Mouse (Mus musculus) megakaryocyte, adult 5-6 weeks (primary cell): ENCODE data around the gene Krt28. TPM values are rescaled to one million over a fixed set of nuclear protein-coding genes. Genes with fewer than 3 reads are reported as not detected.

Experiments
- ATAC-seq: 2 replicates; pipeline ENCODE4 v1.8.0; 2016; ENCODE audit warnings: mild to moderate bottlenecking, inconsistent platforms; ENCODE audit not compliant: poor library complexity, severe bottlenecking
- total RNA-seq, 2 experiments: library from RNA; stranded (forward) in 1 of 2; stranded (reverse) in 1 of 2; fragments of 153-499, 151-499 nt in 1 of 2; fragments of 221-1000, 200-1000 nt in 1 of 2; gene quantifications; 2 replicates each; pipeline versions ENCODE4 v1.2.3 to v1.2.4; 2015 to 2017

Krt28 gene
- total RNA-seq (2015) (not detected in 2 replicates), total RNA-seq (2017) (not detected in 2 replicates)

DNA sequence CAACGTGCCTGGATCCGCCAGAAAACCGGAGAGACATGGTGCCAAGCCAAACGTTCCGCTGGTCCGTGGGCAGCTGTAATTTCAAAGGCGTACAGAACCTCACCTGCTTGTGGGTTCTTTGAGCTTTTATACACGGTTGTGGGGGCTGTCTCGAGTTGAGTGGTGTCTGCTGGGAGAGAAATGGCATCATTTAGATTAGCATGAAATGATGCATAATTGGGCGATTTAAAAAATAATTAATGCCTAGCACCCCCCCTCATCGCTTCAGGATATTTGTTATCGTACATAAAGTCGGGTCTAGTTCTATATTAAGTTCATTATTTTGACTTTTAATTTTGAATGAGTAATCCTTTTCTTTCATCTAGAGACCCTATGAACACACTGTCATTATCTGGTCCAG is at the start of gene Krt28:
Gene Krt28, minus strand, starts transcription at position 101 of the 400 bp plus-strand sequence.
- no peak for ATAC-seq

DNA sequence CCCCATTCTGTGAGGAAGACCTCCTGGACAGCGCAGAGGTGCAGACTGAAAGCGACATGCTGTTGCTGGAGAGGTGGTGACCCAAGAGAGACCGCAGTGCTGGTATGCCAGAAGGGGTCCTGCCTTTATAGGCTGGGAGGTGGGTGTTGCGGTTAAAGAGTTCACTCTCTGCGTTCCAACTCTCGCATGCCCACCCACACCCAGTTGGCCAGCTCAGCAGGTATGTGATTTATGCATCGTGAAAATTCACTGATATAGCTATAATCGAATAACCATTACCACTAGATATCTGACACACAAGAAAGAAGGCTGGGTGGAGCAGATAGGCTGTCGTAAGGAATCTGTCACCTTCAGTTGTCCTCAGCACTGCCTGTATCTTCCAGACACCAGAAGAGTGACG is 47.5 kb upstream of the Krt28 start, which contains the start of gene Krt12:
Gene Krt12, minus strand, starts transcription at position 101 of the 400 bp plus-strand sequence.
- no peak for ATAC-seq

DNA sequence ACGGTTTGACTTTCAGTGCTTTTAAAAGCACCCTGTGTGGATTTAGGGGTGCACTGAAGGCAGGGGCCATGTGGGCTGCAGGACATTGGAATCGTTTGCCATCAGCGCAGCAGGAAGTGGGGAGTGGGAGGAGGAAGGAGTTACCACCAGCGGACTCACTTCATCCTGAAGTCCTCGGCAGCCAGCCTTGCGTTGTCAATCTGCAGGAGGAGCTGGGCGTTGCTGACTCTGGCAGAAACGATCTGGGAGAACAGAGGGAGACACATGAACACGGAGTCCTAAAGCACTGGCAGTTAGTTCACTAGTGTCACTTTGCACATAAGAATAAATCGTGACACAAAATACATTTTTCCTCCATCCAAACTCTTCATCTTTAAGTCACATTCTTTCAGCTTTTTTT is 45.9 kb upstream of the Krt28 start:
- no peak for ATAC-seq

DNA sequence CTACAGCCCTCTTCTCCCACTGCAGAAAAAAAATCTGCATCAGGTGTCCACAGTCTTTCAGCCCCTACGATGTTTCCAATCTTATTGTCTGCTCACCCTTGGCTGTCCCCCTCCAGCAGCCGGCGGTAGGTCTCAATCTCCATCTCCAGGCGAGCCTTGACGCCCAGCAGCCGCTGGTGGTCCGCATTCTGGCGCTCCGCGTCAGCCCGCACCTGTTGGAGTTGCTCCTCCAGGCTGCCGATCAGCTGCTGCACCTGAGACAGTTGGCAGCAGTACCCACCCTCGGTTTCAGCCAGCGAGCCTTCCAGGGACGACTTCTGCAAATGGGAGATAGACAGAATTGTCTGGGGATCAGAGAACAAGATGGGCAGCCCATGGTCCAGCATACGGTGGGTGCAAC is 43.1 kb upstream of the Krt28 start:
- no peak for ATAC-seq

DNA sequence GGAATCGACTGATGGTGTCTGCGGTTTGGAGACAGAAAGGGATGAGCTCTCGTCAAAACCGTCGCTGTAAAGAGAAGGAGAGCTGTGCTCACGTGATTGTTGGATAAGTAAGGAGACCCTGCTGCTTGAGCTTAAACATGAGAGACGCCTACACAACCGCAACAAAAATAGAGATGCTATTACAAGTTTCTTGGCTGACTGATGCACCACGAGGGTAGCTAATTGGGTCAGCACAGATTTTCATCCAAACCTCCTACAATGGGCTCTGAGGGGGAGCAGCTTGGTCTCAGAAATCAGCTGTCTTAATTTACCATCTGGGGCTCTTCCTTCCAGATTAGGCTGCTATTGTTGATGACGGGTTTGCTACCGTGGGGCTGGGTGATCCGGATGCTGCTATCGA is 42.2 kb upstream of the Krt28 start:
- ATAC-seq = no peak

DNA sequence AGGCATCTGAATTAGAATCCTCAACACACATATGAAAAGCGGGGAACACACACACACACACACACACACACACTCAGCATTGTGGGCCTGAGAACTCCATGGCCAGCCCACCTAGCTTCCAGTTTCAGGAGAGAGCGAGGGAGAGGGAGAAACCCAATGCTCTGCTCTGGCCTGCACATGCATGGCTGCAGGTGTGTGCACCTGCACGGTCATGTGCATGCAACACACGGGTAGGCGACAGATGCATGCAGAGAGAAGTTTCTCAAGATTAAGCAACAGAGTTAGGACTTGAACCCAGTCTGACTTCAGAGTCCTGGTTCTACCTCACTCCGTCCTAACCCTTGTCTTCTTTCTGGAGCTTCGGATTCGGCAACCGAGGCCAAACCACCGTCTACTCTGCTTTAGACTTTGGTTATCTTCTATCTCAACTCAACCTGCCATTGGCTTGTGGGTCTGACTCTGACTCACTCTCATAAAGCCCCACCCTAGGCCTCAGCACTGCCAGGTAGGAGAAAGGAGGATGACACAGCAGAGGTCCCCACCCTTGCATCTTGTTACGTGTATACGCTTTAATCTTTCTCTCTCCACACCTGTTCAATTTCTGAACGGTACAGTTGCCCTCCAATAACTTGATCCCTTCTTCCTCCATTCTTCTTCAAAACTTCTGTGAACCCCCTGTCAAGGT is 39.9 kb upstream of the Krt28 start:
- ATAC-seq = no peak

DNA sequence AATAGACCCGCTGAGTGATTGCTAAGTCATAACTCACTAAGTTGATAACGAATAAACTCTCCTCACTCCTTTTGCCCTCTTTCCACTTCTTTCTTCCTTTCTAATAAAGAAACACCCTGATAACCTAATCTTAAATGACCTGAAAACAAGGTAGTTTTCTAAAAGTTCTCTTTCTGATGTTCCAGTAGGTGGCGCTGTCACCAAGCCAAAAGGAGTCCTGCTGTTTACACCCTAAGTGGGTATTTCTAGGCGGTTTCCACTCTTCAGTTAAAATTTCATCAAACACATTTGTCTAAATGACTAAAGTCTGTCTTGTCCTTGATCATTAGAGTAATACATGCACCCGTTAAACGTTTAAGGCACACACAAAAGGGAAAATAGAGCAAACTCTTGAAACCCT is 38.5 kb upstream of the Krt28 start:
- no peak for ATAC-seq

DNA sequence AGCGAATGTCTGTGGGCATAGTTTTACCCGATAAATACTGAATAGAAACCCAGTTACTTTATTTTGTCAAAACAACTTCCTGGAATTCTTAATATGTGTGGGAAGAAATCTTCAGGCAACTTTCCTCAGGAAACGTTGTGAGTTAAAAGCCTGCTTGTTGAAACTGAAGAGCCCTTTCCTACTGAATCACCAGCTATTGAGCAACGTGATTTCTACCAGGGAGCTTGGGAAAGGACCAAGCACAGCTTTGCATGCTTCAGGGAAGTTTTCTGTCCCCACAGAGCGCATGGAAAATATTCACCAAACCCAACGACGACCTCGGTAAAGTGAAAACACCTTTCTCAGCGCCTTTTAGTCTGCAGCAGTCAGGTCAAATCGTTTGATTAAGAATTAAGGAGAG is 31.5 kb upstream of the Krt28 start:
- ATAC-seq = no peak

DNA sequence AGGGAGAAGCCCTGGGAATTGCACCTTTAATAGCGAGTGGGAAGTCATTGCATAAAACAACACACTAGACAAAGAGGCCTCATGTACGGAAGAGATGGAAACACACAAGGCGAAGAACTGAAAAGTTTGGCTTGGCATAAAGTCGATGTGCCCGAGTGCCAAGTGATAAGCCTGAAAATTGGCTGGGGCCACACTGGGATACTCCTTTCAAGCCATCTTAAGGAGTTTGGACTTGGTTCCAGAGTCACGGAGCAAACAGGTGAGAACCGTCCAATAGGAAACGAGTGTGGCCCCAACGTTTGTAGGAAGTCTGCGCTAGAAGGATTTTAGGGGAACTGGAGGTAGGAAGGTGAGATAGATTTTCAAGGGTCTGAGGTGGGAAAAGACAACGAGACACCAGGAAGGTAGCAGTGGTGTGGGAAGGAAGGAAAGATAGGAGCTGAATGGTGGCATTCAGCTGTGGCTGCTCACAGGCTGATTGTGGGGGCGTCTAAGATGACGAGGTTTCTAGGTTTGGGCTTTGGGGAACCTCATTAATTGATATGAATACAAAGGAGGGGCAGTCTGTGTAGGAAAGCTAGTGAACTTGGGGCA is 25.4 kb upstream of the Krt28 start:
- no peak for ATAC-seq

DNA sequence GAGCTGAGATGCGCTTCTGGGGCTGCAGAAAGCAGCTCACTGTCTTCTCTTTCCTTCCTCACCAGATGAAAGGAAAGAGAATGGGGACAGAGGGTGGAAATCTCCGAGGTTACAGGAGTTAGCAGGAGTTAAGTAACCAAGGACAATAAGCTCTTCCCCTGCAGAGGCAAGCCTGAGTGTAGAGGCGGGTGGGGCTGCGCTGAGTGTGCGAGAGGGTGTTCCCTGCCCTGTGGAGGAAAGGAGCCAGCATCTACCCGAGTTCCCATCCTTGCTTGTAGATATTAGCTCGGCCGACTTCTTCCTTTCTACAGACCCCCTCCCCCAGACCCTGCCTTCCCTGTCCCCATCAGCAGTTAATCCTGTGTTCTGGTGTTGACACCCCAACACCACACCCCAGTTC is 24.1 kb upstream of the Krt28 start:
- ATAC-seq = no peak

DNA sequence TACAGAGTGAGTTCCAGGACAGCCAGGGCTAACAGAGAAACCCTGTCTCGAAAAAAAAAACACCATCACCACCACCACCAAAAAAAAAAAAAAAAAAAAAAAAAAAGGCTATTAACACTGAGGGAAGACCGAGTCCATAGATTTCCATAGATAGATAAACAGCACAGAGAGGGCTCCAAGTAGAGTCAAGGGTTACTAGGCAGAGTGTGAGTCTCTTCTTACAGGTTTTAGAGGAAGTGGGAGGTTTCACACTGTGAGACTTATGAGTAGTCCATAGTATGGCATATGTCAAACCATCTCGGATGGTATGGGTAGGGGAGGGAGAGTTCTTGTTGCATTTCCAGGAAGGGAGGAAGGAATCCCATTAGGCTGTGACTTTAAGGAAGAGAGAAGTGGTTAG is 23.4 kb upstream of the Krt28 start:
- ATAC-seq = no peak

DNA sequence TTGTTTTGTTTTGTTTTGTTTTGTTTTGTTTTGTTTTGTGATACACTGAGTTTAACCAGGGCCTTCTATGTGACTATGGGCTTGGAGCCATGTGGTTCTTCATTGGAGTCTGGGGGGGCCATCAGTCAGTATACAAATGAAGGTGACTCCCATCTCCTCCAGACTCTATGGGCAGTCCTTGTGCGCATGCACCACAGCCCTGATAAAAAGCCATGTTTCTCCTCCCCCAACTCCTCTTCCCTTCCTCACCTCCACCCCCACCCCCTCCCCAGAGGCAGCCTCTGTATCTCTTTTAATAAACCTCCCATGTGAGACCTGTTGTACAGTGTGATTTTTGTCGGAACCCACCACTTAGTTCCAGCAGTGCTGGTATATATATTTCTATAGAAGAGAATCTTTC is 22.0 kb upstream of the Krt28 start:
- ATAC-seq = no peak

DNA sequence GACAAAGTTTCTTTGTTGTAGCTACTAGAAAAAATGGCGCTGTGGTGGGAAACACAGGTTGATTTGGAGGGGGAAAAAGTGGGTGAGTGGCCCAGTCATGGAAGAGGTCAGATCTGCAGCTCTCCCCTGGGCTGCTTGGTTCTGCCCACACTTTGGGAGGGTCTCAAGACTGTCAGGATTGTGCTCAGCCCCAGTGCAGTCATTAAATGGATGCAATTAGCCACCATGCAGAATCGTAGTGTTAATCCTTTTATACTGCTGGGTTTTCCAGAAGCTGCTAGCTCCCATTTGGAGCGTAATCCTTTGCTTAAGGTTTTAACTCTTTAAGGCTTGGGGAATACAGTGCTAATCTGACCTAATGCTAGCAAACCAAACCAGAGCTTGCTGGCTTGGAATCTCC is 21.3 kb upstream of the Krt28 start:
- no peak for ATAC-seq

DNA sequence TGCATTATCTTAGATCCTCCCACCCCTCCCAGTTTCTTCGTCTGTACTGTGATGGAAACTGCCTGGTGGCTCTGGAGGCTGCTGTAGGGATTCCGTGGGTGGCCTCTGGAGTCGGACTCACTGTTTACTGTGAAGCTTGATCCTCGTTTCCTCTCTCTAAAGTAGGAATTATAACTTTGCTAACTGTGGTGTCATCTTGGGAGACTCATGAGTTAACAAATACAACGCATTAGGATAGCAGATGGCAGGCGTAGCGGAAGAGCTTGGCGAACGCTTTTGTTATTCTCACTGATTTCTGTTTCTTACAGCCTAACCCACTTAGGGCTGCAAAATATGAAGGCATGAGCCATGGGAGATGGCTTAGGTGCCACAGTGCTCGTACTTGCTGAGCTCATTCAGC is 17.8 kb upstream of the Krt28 start:
- no peak for ATAC-seq

DNA sequence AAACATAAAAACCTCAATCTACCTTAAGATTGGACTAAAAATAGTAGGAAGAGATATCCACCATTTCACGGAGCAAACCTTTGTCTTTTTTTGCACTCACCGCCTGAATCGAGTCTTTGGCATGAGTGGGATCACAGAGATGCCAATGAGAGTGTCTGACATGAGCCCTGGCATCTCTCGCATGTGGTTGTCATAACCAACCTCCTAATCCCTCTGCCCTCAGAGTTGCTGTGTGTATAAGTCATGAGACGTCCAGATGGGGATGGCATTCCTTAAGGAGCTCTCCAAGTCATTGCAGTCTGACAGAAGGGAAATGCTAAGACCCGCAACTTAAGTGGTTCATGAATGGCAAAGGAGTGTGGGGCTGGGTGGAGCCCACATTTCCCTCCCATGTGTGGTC is 16.7 kb upstream of the Krt28 start:
- no peak for ATAC-seq

DNA sequence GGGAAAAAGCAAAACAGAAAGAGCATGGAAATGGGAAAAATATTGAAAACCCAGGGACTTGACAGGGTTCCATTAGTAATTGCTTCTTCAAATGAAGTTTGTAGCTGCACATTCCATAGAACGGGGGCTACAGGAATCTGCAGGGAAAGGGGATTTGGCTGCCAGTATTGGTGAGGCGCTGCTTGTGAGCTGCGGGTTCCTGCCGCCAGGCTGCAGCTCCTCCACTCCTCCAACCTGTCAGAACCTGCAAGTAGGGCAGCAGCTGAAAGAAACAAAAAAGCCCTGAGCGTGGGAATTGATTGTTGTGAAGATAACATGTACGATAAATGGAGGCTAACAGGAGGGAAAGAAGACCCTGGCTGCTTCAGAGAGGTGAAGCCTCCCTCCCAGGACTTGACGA is 16.2 kb upstream of the Krt28 start:
- no peak for ATAC-seq

DNA sequence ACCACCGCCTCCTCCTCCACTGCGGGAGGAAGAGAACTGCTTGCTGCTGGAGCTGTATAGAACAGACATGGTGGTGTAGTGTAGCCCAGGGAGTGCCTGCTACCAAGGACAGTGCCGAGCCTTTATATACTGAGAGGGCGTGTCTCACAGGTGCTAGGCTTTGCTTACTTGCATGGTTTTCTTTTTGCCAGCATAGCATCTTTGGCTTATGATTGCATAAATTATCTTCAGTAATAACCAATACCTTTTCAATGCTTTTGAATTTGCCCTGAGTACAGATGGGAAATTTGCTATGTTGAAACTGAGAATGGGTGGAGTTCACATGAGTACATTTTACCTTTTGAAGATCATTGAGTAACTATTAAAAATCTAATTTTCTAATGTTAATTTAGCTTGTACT is 14.6 kb upstream of the Krt28 start, which contains the start of gene Krt10:
Gene Krt10, minus strand, starts transcription at position 101 of the 400 bp plus-strand sequence.
- ATAC-seq = no peak

DNA sequence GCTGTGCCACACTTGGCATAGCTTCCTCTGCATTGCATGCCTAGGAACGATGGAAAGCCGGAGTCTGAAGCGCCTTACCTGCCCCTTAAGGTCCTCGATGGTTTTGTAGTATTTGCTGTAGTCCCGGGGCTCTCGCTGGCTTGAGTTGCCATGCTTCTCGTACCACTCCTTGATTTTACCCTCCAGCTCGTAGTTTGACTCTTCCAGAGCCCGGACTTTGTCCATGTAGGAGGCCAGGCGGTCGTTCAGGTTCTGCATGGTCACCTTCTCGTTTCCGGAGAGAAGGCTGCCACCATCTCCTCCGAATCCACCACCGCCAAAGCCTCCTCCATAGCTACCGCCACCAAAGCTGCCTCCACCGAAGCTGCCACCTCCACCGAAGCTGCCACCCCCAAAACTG is 14.0 kb upstream of the Krt28 start:
- no peak for ATAC-seq

DNA sequence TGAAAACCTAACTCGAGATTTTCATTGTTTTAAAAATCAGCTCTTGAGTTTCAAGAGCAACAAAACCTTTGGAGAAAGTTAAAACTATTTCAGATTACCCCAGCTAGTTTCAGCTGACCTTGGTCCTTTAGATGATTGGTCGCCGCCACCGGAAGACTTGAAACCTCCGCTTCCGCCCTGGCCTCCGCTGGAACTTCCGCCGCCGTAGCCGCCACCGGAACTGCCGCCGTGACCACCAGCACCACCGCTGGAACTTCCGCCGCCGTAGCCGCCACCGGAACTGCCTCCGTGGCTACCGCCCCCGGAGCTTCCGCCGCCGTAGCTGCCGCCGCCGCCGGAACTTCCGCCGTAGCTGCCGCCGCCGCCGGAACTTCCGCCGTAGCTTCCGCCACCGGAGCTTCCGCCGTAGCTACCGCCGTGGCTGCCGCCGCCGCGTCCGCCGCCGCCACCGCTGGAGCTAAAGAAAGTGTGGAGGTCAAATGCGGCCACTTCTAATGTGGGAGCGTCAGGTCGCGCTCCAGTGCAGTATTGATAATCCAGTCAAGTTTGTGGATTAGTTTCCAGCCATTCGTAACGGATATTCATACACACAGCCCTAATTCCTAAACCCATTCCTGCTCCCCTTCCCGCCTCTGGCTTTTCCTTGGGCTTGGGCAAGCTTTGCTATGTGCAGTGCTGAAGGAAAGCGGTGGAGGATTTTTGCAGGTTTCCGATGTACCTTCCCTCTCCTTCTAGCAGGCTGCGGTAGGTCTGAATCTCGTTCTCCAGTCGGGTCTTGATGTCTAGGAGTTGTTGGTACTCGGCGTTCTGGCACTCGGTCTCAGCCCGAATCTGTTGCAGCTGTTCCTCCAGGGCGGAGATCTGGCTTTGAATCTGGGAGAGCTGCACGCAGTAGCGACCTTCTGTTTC is 11.4 kb upstream of the Krt28 start:
- ATAC-seq = peak; percentile 99

DNA sequence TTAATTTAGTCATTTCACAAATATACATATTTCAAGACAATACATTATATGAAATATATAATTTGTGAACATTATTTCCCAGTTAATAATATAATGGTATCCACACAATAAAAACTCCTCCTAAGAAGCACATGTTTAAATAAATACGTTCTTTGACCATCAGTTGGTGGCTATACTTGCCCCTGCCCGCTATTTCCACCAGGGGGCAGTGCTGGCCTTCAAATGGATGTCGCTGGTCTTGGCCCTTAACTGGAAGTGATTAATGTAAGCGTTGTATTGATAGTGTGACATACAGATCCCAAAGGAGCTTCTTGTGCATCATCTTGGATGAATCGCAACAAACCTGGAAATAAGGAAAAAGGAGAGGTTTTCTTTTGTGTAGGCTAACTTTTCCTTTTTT is 4.9 kb upstream of the Krt28 start:
- ATAC-seq = peak; percentile 79

DNA sequence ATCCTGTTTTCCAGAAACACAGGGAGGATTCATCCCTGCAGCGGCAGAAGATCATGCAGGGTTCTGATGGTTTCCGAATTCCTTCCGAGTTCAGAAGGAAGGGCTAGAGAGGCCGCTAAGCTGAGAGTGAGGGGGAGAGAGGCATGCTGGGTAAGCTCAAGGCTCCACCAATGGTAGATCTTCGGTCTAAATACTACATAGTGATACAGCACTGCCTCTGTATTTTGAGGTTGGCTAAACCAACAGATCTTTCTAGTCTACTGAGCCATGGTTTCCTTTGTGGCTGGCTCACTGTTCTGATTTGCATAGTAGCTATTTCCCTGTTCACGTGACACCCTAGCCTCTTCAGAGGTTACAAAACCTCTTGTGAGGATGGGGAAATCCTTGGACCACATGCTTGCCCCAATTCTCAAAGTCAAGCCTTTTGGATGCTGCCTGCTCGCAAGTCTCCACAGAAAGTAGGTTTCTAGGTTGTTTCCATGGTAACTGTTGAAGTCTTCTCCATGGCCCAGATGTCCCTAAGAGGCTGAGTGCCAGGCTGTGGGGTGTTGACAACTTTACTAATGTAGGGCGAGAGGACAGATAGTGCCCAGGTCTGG is 4.8 kb downstream of the Krt28 start:
- ATAC-seq = peak; percentile 33; the same call in 1 of the 2 replicates
